In the genomic region with DNA sequence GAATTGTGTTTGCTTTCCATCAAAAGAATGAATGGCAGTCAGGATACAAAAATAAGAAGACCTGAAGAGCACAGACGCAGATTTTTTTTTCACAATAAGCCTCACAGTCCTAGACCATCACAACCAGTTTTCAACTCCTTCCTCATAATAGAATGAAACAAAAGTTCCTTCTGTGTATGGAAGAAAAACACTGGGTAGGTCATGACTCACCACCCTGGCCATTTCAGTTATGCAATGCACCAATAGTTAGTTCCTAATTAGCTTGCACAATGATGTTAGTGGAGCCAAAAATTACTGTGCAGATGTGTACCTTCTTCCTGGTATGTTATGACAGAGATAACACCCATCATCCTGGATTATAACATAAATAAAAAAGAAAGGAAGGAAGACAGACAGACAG, we compare ENCODE assay signal across 21 mouse cellular contexts.
DNase-seq lines count a peak whose midpoint lies in the region; ATAC-seq and TF ChIP-seq lines count a peak whose summit lies in the region.
"Had no signal": no experiment of that assay in that cellular context is flagged by ENCODE, and none has a peak within 500 bp of the region (broad histone marks: within the 10 kb centered on the region; RNA-seq: fewer than 3 reads in every experiment).

No protein-coding gene starts in this region.

- H3K79me2 ChIP-seq in liver, adult 2 months (ENCODE audit: control insufficient read depth, insufficient read depth, low read length) = no peaks in the 10 kb centered on the region

- peaks cover 5% of the 10 kb centered on the region; the same call in 1 of the 2 replicates for H3K4me1 ChIP-seq in liver, adult 2 months (ENCODE audit: control insufficient read depth, insufficient read depth, low read length)
- no peaks in the 10 kb centered on the region for H3K4me1 ChIP-seq in liver, embryonic 12.5 days
- H3K4me1 ChIP-seq: embryonic facial prominence, embryonic 15.5 days; hindbrain, embryonic 12.5 days; limb, embryonic 15.5 days; neural tube, embryonic 12.5 days had no signal

- DNase-seq in liver, adult 2 months (ENCODE audit: extremely low read depth, low read depth, low spot score) = peak; percentile 55
- DNase-seq in Muller cell, postnatal 12 days (ENCODE audit: inconsistent ontology term) = peak; percentile 79
- DNase-seq in testis, postnatal 10 days (ENCODE audit: low spot score) = no peak
- DNase-seq in yolk sac, embryonic 10.5 days (ENCODE audit: low spot score) = no peak
- no peak for DNase-seq in left cerebral cortex, postnatal 14 days (ENCODE audit: low spot score in 2 of 2)
- DNase-seq: cerebellum, adult 18-20 months; gastrocnemius, postnatal 25 days; thymus, adult 18-20 months had no signal

- no peak for TF ChIP-seq CTCF in liver, adult 2 months (IDR thresholded peaks at IDR 0.05; ENCODE audit: low read depth, low read length)

- no peak overlapping the region for H3K4me3 ChIP-seq in liver, adult 2 months (ENCODE audit: insufficient read depth, low read depth, low read length)
- H3K4me3 ChIP-seq in liver, embryonic 12.5 days = no peak overlapping the region
- H3K4me3 ChIP-seq: embryonic facial prominence, embryonic 15.5 days; hindbrain, embryonic 12.5 days; layer of hippocampus, adult 2 months; limb, embryonic 15.5 days; neural tube, embryonic 12.5 days had no signal

- no peak for ATAC-seq in liver, embryonic 12.5 days
- peak; percentile 80 for ATAC-seq in common myeloid progenitor, adult 5-6 weeks (replicated peaks; ENCODE audit: low read depth, poor library complexity, severe bottlenecking)
- peak; percentile 98 for ATAC-seq in megakaryocyte, adult 5-6 weeks (ENCODE audit: poor library complexity, severe bottlenecking)
- ATAC-seq: activated CD4-positive, CD25-positive, alpha-beta regulatory T cell, adult 4 months; forebrain, embryonic 16.5 days; intestine, embryonic 16.5 days; midbrain, embryonic 16.5 days had no signal

- no peak for TF ChIP-seq POLR2A in liver, adult 2 months (IDR thresholded peaks at IDR 0.05; ENCODE audit: extremely low read depth, insufficient read depth, low read length)

- no peaks in the 10 kb centered on the region for H3K27me3 ChIP-seq in liver, adult 2 months (ENCODE audit: control insufficient read depth, insufficient read depth, low read length)
- no peaks in the 10 kb centered on the region for H3K27me3 ChIP-seq in liver, embryonic 12.5 days (replicated peaks)
- H3K27me3 ChIP-seq: embryonic facial prominence, embryonic 15.5 days; hindbrain, embryonic 12.5 days; limb, embryonic 15.5 days; neural tube, embryonic 12.5 days had no signal

- intact Hi-C loops in left cerebral cortex, postnatal 14 days (cut with DNase I) = no loop called here

- 86% methylated on average over 1 of the region's 1 CpGs for WGBS in liver, adult 2 months
- WGBS in liver, embryonic 12.5 days (ENCODE audit: insufficient replicate concordance) = 37% methylated on average over 1 of the region's 1 CpGs

- H3K9me3 ChIP-seq in liver, embryonic 12.5 days (replicated peaks) = no peaks in the 10 kb centered on the region
- H3K9me3 ChIP-seq: embryonic facial prominence, embryonic 15.5 days; hindbrain, embryonic 12.5 days; limb, embryonic 15.5 days; neural tube, embryonic 12.5 days had no signal

- H3K4me2 ChIP-seq in liver, embryonic 12.5 days = no peak overlapping the region
- H3K4me2 ChIP-seq: embryonic facial prominence, embryonic 15.5 days; hindbrain, embryonic 12.5 days; limb, embryonic 15.5 days; neural tube, embryonic 12.5 days had no signal

- no peak overlapping the region for H3K27ac ChIP-seq in liver, adult 2 months (replicated peaks; ENCODE audit: insufficient read depth, low read depth, low read length)
- no peak overlapping the region for H3K27ac ChIP-seq in liver, embryonic 12.5 days
- H3K27ac ChIP-seq: embryonic facial prominence, embryonic 15.5 days; hindbrain, embryonic 12.5 days; kidney, postnatal 0 days; layer of hippocampus, adult 2 months; limb, embryonic 15.5 days; neural tube, embryonic 12.5 days had no signal

- H3K9ac ChIP-seq in liver, adult 2 months (ENCODE audit: low read depth, low read length) = no peak overlapping the region
- no peak overlapping the region for H3K9ac ChIP-seq in liver, embryonic 12.5 days
- H3K9ac ChIP-seq: embryonic facial prominence, embryonic 15.5 days; hindbrain, embryonic 12.5 days; limb, embryonic 15.5 days; neural tube, embryonic 12.5 days had no signal

- no peaks in the 10 kb centered on the region for H3K36me3 ChIP-seq in liver, adult 2 months (ENCODE audit: control insufficient read depth, insufficient read depth, low read length)
- H3K36me3 ChIP-seq in liver, embryonic 12.5 days = no peaks in the 10 kb centered on the region
- H3K36me3 ChIP-seq: embryonic facial prominence, embryonic 15.5 days; hindbrain, embryonic 12.5 days; limb, embryonic 15.5 days; neural tube, embryonic 12.5 days had no signal

Comparison
In these comparisons a context has a peak if more than half of its experiments do, and no peak if none do; other contexts are left out.
1. DNase-seq: peak in liver, adult 2 months (single experiment) and Muller cell, postnatal 12 days (single experiment); none in testis, postnatal 10 days (single experiment), yolk sac, embryonic 10.5 days (single experiment) and left cerebral cortex, postnatal 14 days (0 of 2).